Mouse (Mus musculus) E14TG2a.4 (cell line): ENCODE data around the gene Zfp866.

Source experiments
- H3K27me3 ChIP-seq: 2 replicates; pipeline ENCODE4 v1.6.1; 2014; ENCODE audit warnings: low read length, control low read depth; ENCODE audit not compliant: insufficient read depth
- H3K36me3 ChIP-seq: 2 replicates; pipeline ENCODE4 v1.6.1; 2014; ENCODE audit warnings: low read length, control low read depth; ENCODE audit not compliant: insufficient read depth
- H3K4me1 ChIP-seq: replicated peaks from 2 replicates; pipeline ENCODE4 v1.6.1; 2014; ENCODE audit warnings: low read depth, low read length, control low read depth
- H3K4me3 ChIP-seq: replicated peaks from 2 replicates; pipeline ENCODE4 v1.5.1; 2014; ENCODE audit warnings: mild to moderate bottlenecking, low read length
- H3K9me3 ChIP-seq: 2 replicates; pipeline ENCODE4 v1.6.1; 2014; ENCODE audit warnings: low read length, control low read depth
- CTCF ChIP-seq: conservative IDR thresholded peaks from 2 replicates; pipeline ENCODE4 v1.5.1; 2014; ENCODE audit warnings: low read length
- NANOG ChIP-seq: IDR thresholded peaks from 2 replicates; pipeline ENCODE4 v1.6.1; 2014; ENCODE audit warnings: borderline replicate concordance, low read length, mixed read lengths
- POU5F1 ChIP-seq: IDR thresholded peaks from 2 replicates; pipeline ENCODE4 v1.6.1; 2014; ENCODE audit warnings: low read length, borderline replicate concordance

The Zfp866 gene

DNA sequence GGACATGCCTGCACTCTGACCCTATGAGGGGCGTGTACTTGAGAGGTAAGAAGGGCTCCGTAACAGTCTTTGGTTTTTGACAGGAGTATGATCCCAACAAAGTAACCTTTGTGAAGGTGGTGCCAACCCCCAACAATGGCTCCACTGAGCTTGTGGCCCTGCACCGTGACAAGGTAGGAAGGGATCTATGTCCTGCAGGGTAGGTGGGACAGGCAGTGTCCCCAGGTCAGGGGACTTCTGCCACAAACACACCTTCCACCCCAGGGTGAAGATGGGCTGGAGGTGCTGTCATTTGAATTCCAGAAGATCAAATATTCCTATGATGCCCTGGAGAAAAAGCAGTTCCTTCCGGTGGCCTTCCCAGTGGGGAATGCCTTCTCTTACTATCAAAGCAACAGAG is 2.7 kb upstream of the Zfp866 start:
- Histone ChIP-seq H3K4me1 (peaks cover 47% of the 10 kb centered on the region), H3K9me3 (no peaks in the 10 kb centered on the region), H3K4me3 (no peak overlapping the region), H3K27me3 (no peaks in the 10 kb centered on the region), H3K36me3 (peaks cover 66% of the 10 kb centered on the region)
- TF ChIP-seq NANOG (no peak), POU5F1 (no peak), CTCF (no peak)

DNA sequence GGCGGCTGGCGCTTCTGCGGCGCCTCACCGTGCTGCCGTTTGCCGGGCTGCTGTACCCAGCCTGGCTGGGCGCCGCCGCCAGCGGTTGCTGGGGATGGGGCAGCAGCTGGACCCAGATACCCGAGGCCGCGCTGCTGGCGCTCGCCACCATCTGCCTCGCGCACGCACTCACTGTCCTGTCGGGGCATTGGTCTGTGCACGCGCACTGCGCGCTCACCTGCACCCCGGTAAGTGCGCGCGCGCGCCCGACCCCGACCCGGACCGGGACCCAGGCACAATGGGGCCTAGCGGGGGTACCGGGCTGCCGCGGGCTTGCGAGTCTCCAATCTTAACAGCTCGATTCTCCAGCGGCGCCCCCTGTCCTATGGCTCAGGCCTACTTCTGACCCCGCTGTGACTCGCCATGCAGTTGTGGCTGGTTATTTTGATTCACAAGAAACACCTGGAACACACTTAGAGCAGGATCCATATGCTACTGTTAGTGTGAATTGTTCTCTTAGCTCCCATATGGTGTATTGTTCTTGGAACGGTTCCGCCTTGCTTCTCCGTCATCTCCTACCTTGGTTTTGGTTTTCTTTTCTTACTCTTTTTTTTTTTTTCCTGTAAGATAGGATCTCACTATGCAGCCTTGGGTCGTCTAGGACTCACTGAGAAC is 564 bp upstream of the Zfp866 start:
- TF ChIP-seq CTCF (no peak), POU5F1 (no peak), NANOG (no peak)
- Histone ChIP-seq H3K27me3 (no peaks in the 10 kb centered on the region), H3K4me3 (peak overlapping the region; percentile 96), H3K9me3 (no peaks in the 10 kb centered on the region), H3K36me3 (peaks cover 45% of the 10 kb centered on the region), H3K4me1 (peaks cover 41% of the 10 kb centered on the region)

- Histone ChIP-seq H3K36me3 (peaks cover 33% of the 10 kb centered on the region), H3K4me1 (peaks cover 40% of the 10 kb centered on the region), H3K9me3 (no peaks in the 10 kb centered on the region), H3K27me3 (no peaks in the 10 kb centered on the region), H3K4me3 (peak overlapping the region; percentile 96)
- TF ChIP-seq CTCF (no peak), NANOG (no peak), POU5F1 (no peak)
These were observed 614 bp downstream of the Zfp866 start for GRCm38 (mm10) chr8:69790364-69790763.

DNA sequence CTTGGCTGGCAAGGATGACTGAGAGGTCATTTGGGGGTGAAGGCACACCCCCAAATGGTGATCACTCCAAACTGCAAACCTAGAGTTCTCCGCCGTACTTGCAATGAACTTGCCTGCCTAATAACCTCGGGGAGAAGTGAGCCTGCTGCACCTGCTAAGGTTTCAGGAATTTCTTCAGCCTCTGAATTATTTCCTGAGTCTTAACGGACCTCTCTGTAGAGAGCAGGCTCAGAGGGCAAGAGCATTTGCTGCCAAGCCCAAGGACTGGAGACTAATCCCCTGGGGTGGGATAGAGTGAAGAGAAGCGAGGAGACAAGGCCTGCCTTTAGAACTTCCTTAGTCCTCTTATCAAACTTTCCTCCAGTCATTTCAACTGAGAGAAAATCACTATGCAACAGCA is 1.2 kb downstream of the Zfp866 start:
- H3K4me3 ChIP-seq: peak overlapping the region; percentile 96
- peaks cover 27% of the 10 kb centered on the region for H3K36me3 ChIP-seq
- H3K9me3 ChIP-seq: no peaks in the 10 kb centered on the region
- no peaks in the 10 kb centered on the region for H3K27me3 ChIP-seq
- H3K4me1 ChIP-seq: peaks cover 40% of the 10 kb centered on the region
- TF ChIP-seq CTCF (no peak), POU5F1 (no peak), NANOG (no peak)

- no peaks in the 10 kb centered on the region for H3K27me3 ChIP-seq
- no peak overlapping the region for H3K4me3 ChIP-seq
- TF ChIP-seq CTCF (no peak), POU5F1 (no peak), NANOG (no peak)
- peaks cover 21% of the 10 kb centered on the region for H3K36me3 ChIP-seq
- no peaks in the 10 kb centered on the region for H3K9me3 ChIP-seq
- H3K4me1 ChIP-seq: peaks cover 38% of the 10 kb centered on the region
These were observed 1.9 kb downstream of the Zfp866 start for GRCm38 (mm10) chr8:69789105-69789504.

- H3K36me3 ChIP-seq: peaks cover 7% of the 10 kb centered on the region; the same call in 1 of the 2 replicates
- H3K4me1 ChIP-seq: peaks cover 37% of the 10 kb centered on the region
- no peaks in the 10 kb centered on the region for H3K27me3 ChIP-seq
- TF ChIP-seq NANOG (no peak), CTCF (no peak), POU5F1 (no peak)
- peak overlapping the region; percentile 78 for H3K4me3 ChIP-seq
- no peaks in the 10 kb centered on the region for H3K9me3 ChIP-seq
These were observed 13.9 kb downstream of the Zfp866 start for GRCm38 (mm10) chr8:69777111-69777510.

- Histone ChIP-seq H3K4me3 (peak overlapping the region; percentile 94), H3K4me1 (peaks cover 44% of the 10 kb centered on the region), H3K9me3 (no peaks in the 10 kb centered on the region), H3K27me3 (no peaks in the 10 kb centered on the region), H3K36me3 (peaks cover 18% of the 10 kb centered on the region)
- TF ChIP-seq POU5F1 (no peak), CTCF (no peak), NANOG (no peak)
These were observed 15.8 kb downstream of the Zfp866 start for GRCm38 (mm10) chr8:69775149-69775534.

DNA sequence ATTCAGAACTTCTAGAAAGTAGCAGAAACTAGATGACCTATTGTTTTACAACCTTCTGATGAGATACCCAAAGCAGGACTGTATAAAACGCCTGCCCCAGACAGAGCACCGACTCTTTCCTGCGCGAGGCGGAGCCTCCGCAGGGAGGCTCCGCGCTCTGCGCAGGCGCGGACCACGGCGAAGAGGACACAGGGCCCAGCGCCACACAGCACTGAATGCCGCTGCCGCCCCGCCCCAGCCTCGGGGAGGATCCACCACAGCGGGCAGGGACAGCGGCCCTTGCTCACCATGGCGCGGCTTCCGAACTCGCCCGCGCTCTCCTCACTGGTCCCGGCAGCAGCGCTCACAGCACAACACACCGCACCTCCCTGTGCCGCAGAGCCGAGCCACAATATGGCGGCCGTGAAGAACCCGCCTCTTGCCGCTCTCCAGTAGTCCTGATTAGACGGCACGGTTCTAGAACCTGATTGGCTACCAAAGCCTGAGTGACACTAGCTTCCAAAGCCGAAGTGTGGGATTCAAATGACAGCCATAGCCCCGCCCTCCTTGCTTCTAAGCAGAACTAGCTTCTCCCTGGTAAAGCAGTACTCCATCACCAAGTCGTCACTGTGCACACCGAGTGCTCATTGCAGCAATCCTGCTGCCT is 16.4 kb downstream of the Zfp866 start, which contains the start of gene Gm20422:
TSS of gene Gm20422 (minus strand) at position 384 of the 646 bp plus-strand sequence.
- peaks cover 23% of the 10 kb centered on the region for H3K36me3 ChIP-seq
- H3K27me3 ChIP-seq: no peaks in the 10 kb centered on the region
- H3K4me3 ChIP-seq: peak within 1 kb of the TSS; percentile 94
- no peaks in the 10 kb centered on the region for H3K9me3 ChIP-seq
- H3K4me1 ChIP-seq: peaks cover 44% of the 10 kb centered on the region
- TF ChIP-seq POU5F1 (no peak), CTCF (no peak), NANOG (no peak)
